Mouse (Mus musculus) mature B cell (primary cell): ENCODE data around the gene Adcy1.

Source experiments
- in situ Hi-C: fragments of 300-500 bp; cut with MboI; formaldehyde crosslinking; loops from 2 replicates; pipeline ENCODE4 v1.14.3; 2019

Gene Adcy1

GRCm38 (mm10) chr11:7063001-7063584 is at the start of gene Adcy1:
Gene Adcy1 (plus strand): TSS chr11:7063489.
- in situ Hi-C loops = no loop called here

GRCm38 (mm10) chr11:7016907-7017306 is 46.4 kb upstream of the Adcy1 start:
- in situ Hi-C loops = no loop called here

GRCm38 (mm10) chr11:7018078-7018477 is 45.2 kb upstream of the Adcy1 start:
- in situ Hi-C loops = no loop called here

GRCm38 (mm10) chr11:7019006-7019525 is 44.2 kb upstream of the Adcy1 start:
- in situ Hi-C loops = no loop called here

GRCm38 (mm10) chr11:7033063-7033462 is 30.2 kb upstream of the Adcy1 start:
- in situ Hi-C loops = no loop called here

- in situ Hi-C loops = no loop called here
Observed at GRCm38 (mm10) chr11:7039722-7040121, 23.6 kb upstream of the Adcy1 start.

- in situ Hi-C loops = no loop called here
Observed at GRCm38 (mm10) chr11:7040801-7041200, 22.5 kb upstream of the Adcy1 start.

- in situ Hi-C loops = no loop called here
Observed at GRCm38 (mm10) chr11:7047176-7047575, 16.1 kb upstream of the Adcy1 start.

GRCm38 (mm10) chr11:7047584-7047983 is 15.7 kb upstream of the Adcy1 start:
- in situ Hi-C loops = no loop called here

- in situ Hi-C loops = no loop called here
Observed at GRCm38 (mm10) chr11:7053710-7054109, 9.6 kb upstream of the Adcy1 start.

- in situ Hi-C loops = no loop called here
Observed at GRCm38 (mm10) chr11:7054662-7055265, 8.5 kb upstream of the Adcy1 start.

- in situ Hi-C loops = no loop called here
Observed at GRCm38 (mm10) chr11:7055455-7056017, 7.8 kb upstream of the Adcy1 start.

- in situ Hi-C loops = no loop called here
Observed at GRCm38 (mm10) chr11:7056121-7056520, 7.2 kb upstream of the Adcy1 start.

GRCm38 (mm10) chr11:7057781-7058180 is 5.5 kb upstream of the Adcy1 start:
- in situ Hi-C loops = no loop called here

GRCm38 (mm10) chr11:7061961-7062360 is 1.3 kb upstream of the Adcy1 start:
- in situ Hi-C loops = no loop called here

- in situ Hi-C loops = no loop called here
Observed at GRCm38 (mm10) chr11:7062566-7062965, 723 bp upstream of the Adcy1 start.

- in situ Hi-C loops = no loop called here
Observed at GRCm38 (mm10) chr11:7063681-7064267, 485 bp downstream of the Adcy1 start.

GRCm38 (mm10) chr11:7064484-7065185 is 1.3 kb downstream of the Adcy1 start:
- in situ Hi-C loops = no loop called here

- in situ Hi-C loops = no loop called here
Observed at GRCm38 (mm10) chr11:7065388-7065787, 2.1 kb downstream of the Adcy1 start.

- in situ Hi-C loops = no loop called here
Observed at GRCm38 (mm10) chr11:7065876-7066275, 2.6 kb downstream of the Adcy1 start.

GRCm38 (mm10) chr11:7067263-7067662 is 4.0 kb downstream of the Adcy1 start:
- in situ Hi-C loops = no loop called here

- in situ Hi-C loops = no loop called here
Observed at GRCm38 (mm10) chr11:7068479-7069235, 5.4 kb downstream of the Adcy1 start.
